In the genomic region with DNA sequence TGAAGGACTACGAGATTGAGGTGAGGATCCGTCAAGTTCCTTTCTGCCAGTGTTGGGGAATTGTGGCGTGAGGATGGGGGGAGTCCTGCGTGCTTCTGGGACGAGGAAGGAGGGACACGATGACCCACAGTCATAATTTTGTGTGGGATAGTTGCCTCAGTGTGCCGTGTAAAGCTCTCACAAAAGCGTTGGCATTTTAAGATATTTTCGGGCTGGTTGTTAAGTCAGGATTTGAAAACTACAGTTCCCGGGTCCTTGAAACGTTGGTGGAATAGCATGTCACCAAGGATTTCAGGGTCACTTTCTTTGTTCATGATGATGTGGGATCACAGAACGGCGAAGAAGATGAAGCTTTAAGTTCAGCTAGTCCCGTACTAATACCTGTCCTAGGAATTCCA, we compare ENCODE assay signal across 8 mouse cellular contexts. TPM values are rescaled to one million over a fixed set of nuclear protein-coding genes. Genes with fewer than 3 reads are reported as not detected.
DNase-seq lines count a peak whose midpoint lies in the region; ATAC-seq and TF ChIP-seq lines count a peak whose summit lies in the region.

No protein-coding gene starts in this region.

- peak overlapping the region; percentile 97 for H3K9ac ChIP-seq in heart, embryonic 13.5 days
- H3K9ac ChIP-seq in heart, embryonic 16.5 days (ENCODE audit: low read length): peak overlapping the region; percentile 91

- peak overlapping the region; percentile 92 for H3K4me2 ChIP-seq in heart, embryonic 13.5 days
- H3K4me2 ChIP-seq in heart, embryonic 16.5 days (ENCODE audit: low read depth, low read length): peak overlapping the region; percentile 87

- no peak for ATAC-seq in heart, embryonic 13.5 days (ENCODE audit: extremely low read depth, insufficient number of reproducible peaks, low FRiP score, low TSS enrichment)
- ATAC-seq in G1E (ENCODE audit: extremely low read depth, insufficient number of reproducible peaks, low FRiP score, poor library complexity, severe bottlenecking): no peak
- ATAC-seq in heart, embryonic 16.5 days (replicated peaks; ENCODE audit: extremely low read depth, insufficient read depth, low FRiP score): no peak; the same call in 1 of the 2 replicates

- no peak for TF ChIP-seq CTCF in G1E (IDR thresholded peaks at IDR 0.05; ENCODE audit: low read depth, low read length)

- WGBS in heart, embryonic 13.5 days: under 1% methylated on average over 14 of the region's 14 CpGs
- WGBS in heart, embryonic 16.5 days: under 1% methylated on average over 14 of the region's 14 CpGs
- 0% methylated on average over 14 of the region's 14 CpGs for WGBS in macrophage (ENCODE audit: missing documents)

- peak overlapping the region; percentile 69 for H3K27ac ChIP-seq in heart, embryonic 13.5 days (replicated peaks)
- peak overlapping the region; percentile 33 for H3K27ac ChIP-seq in heart, embryonic 16.5 days (ENCODE audit: low read length)
- H3K27ac ChIP-seq in macrophage: peak overlapping the region; percentile 32; the same call in 1 of the 2 replicates

- peaks cover 25% of the 10 kb centered on the region for H3K4me1 ChIP-seq in heart, embryonic 13.5 days
- H3K4me1 ChIP-seq in G1E (ENCODE audit: insufficient read depth, low read depth, low read length): peaks cover 62% of the 10 kb centered on the region
- peaks cover 9% of the 10 kb centered on the region for H3K4me1 ChIP-seq in heart, embryonic 16.5 days (ENCODE audit: control insufficient read depth, insufficient read depth, low read length)

- H3K36me3 ChIP-seq in heart, embryonic 13.5 days: peaks cover 5% of the 10 kb centered on the region; the same call in 1 of the 2 replicates
- H3K36me3 ChIP-seq in G1E (replicated peaks): peaks cover 27% of the 10 kb centered on the region
- no peaks in the 10 kb centered on the region for H3K36me3 ChIP-seq in heart, embryonic 16.5 days (ENCODE audit: control insufficient read depth, insufficient read depth)
- H3K36me3 ChIP-seq in macrophage (ENCODE audit: inconsistent target): no peaks in the 10 kb centered on the region

- H3K27me3 ChIP-seq in heart, embryonic 13.5 days (replicated peaks): no peaks in the 10 kb centered on the region
- H3K27me3 ChIP-seq in G1E (ENCODE audit: insufficient read depth, low read length): no peaks in the 10 kb centered on the region
- H3K27me3 ChIP-seq in heart, embryonic 16.5 days (ENCODE audit: control insufficient read depth, insufficient read depth, low read length): no peaks in the 10 kb centered on the region

- DNase-seq in heart, adult 9 months (ENCODE audit: low spot score in 2 of 2): no peak
- DNase-seq in G1E (ENCODE audit: low spot score): no peak
- no peak for DNase-seq in ovary, postnatal 10 days (ENCODE audit: low spot score)
- no peak for DNase-seq in spleen, adult 18-20 months
- no peak for DNase-seq in adrenal gland, postnatal 36 days

- H3K79me2 ChIP-seq in macrophage (ENCODE audit: inconsistent target): peaks cover 49% of the 10 kb centered on the region

- peak overlapping the region; percentile 91 for H3K4me3 ChIP-seq in heart, embryonic 13.5 days
- H3K4me3 ChIP-seq in G1E (ENCODE audit: low read depth, low read length) (peak overlapping the region; percentile 93), macrophage (ENCODE audit: inconsistent target) (peak overlapping the region; percentile 78)
- peak overlapping the region; percentile 86 for H3K4me3 ChIP-seq in heart, embryonic 16.5 days (ENCODE audit: low read length)

- H3K9me3 ChIP-seq in heart, embryonic 13.5 days: no peaks in the 10 kb centered on the region
- H3K9me3 ChIP-seq in G1E (replicated peaks): no peaks in the 10 kb centered on the region
- H3K9me3 ChIP-seq in heart, embryonic 16.5 days (replicated peaks; ENCODE audit: control insufficient read depth, low read length): no peaks in the 10 kb centered on the region

RNA-seq across cellular contexts. Expression of a gene that starts 0.6 kb away (rescaled TPM):
- 5.5 and 5.7 TPM in 2 replicates for polyA plus RNA-seq in heart, embryonic 13.5 days (2015; fragmentation: Nextera tagmentation; extraction: Ambion mirVana)
- total RNA-seq in G1E (2014; fragmentation: Nextera tagmentation): 88.0 and 98.7 TPM in 2 replicates
- total RNA-seq in G1E (2017): 61.9 and 69.2 TPM in 2 replicates
- polyA plus RNA-seq in G1E (2012): 6.7 and 7.0 TPM in 2 replicates
- polyA plus RNA-seq in heart, embryonic 16.5 days (2015; fragmentation: Nextera tagmentation; extraction: Ambion mirVana): 4.6 and 5.0 TPM in 2 replicates
- 10 to 100 TPM in 14 of 26 experiments, 1 to 10 TPM in 12; 3.4 to 18.6 (median 10.6) TPM for total RNA-seq in macrophage (2018; cell fraction: chromatin; rRNA removed)
- total RNA-seq in macrophage (2018; cell fraction: cytosol; rRNA removed): 1 to 10 TPM in 25 of 26 experiments, under 1 TPM in 1; 0.86 to 3.2 (median 2.4) TPM
- total RNA-seq in macrophage (2018; cell fraction: nucleus; rRNA removed): 10 to 100 TPM in 2 of 26 experiments, 1 to 10 TPM in 24; 2.5 to 28.8 (median 6.8) TPM
- polyA plus RNA-seq in macrophage (2018): 1.5 to 6.1 TPM (median 1.9 TPM) in 3 replicates
- 1 to 10 TPM; 2.2 to 2.3 TPM for total RNA-seq in adrenal gland, postnatal 36 days (2021)

RNA-seq across cellular contexts. Expression of a gene that starts 9.0 kb away (rescaled TPM):
- 30.2 and 35.1 TPM in 2 replicates for polyA plus RNA-seq in heart, embryonic 13.5 days (2015; fragmentation: Nextera tagmentation; extraction: Ambion mirVana)
- total RNA-seq in G1E (2014; fragmentation: Nextera tagmentation): 132 and 144 TPM in 2 replicates
- 257 and 265 TPM in 2 replicates for total RNA-seq in G1E (2017)
- 62.4 and 67.6 TPM in 2 replicates for polyA plus RNA-seq in G1E (2012)
- 32.0 and 42.8 TPM in 2 replicates for polyA plus RNA-seq in heart, embryonic 16.5 days (2015; fragmentation: Nextera tagmentation; extraction: Ambion mirVana)
- total RNA-seq in macrophage (2018; cell fraction: chromatin; rRNA removed): 100 to 1,000 TPM in 22 of 26 experiments, 10 to 100 TPM in 4; 65.9 to 570 (median 261) TPM
- total RNA-seq in macrophage (2018; cell fraction: cytosol; rRNA removed): 10 to 100 TPM; 46.9 to 78.6 (median 56.5) TPM
- total RNA-seq in macrophage (2018; cell fraction: nucleus; rRNA removed): 100 to 1,000 TPM in 23 of 26 experiments, 10 to 100 TPM in 3; 70.6 to 590 (median 171) TPM
- 27.5 to 59.0 TPM (median 37.3 TPM) in 3 replicates for polyA plus RNA-seq in macrophage (2018)
- 10 to 100 TPM; 15.6 to 15.8 TPM for total RNA-seq in adrenal gland, postnatal 36 days (2021)

RNA-seq across cellular contexts. Expression of a gene that starts 52.2 kb away (rescaled TPM):
- 27.2 and 29.6 TPM in 2 replicates for polyA plus RNA-seq in heart, embryonic 13.5 days (2015; fragmentation: Nextera tagmentation; extraction: Ambion mirVana)
- total RNA-seq in G1E (2014; fragmentation: Nextera tagmentation): 15.9 and 16.3 TPM in 2 replicates
- total RNA-seq in G1E (2017): 24.4 and 27.1 TPM in 2 replicates
- 1.0 and 1.4 TPM in 2 replicates for polyA plus RNA-seq in G1E (2012)
- polyA plus RNA-seq in heart, embryonic 16.5 days (2015; fragmentation: Nextera tagmentation; extraction: Ambion mirVana): 31.9 and 35.5 TPM in 2 replicates
- 10 to 100 TPM in 5 of 26 experiments, 1 to 10 TPM in 21; 1.0 to 12.9 (median 5.6) TPM for total RNA-seq in macrophage (2018; cell fraction: chromatin; rRNA removed)
- 10 to 100 TPM in 18 of 26 experiments, 1 to 10 TPM in 8; 4.6 to 15.5 (median 10.5) TPM for total RNA-seq in macrophage (2018; cell fraction: cytosol; rRNA removed)
- 10 to 100 TPM in 10 of 26 experiments, 1 to 10 TPM in 16; 1.6 to 17.8 (median 8.9) TPM for total RNA-seq in macrophage (2018; cell fraction: nucleus; rRNA removed)
- 7.9 to 16.0 TPM (median 9.1 TPM) in 3 replicates for polyA plus RNA-seq in macrophage (2018)
- total RNA-seq in adrenal gland, postnatal 36 days (2021): 10 to 100 TPM; 11.0 to 19.0 TPM
